Mouse (Mus musculus) liver, adult 2 months (tissue): ENCODE results near the gene Acer3. TPM values are rescaled to one million over a fixed set of nuclear protein-coding genes. Genes with fewer than 3 reads are reported as not detected.

Experiments used
- DNase-seq: peaks from one replicate; pipeline ENCODE4 v3.0.0-alpha.2; 2011; ENCODE audit warnings: low read depth, low spot score; ENCODE audit errors: extremely low read depth
- H3K27ac ChIP-seq: fragments of 200-500 bp; replicated peaks from 2 replicates; pipeline ENCODE4 v1.5.1; 2012; ENCODE audit warnings: low read depth, mild to moderate bottlenecking, control low read depth, inconsistent platforms, low read length; ENCODE audit not compliant: insufficient read depth
- H3K27me3 ChIP-seq: fragments of 200-500 bp; 2 replicates; pipeline ENCODE4 v1.6.1; 2012; ENCODE audit warnings: mild to moderate bottlenecking, moderate library complexity, low read length, inconsistent platforms; ENCODE audit not compliant: control insufficient read depth, insufficient read depth
- H3K36me3 ChIP-seq: fragments of 200-500 bp; 2 replicates; pipeline ENCODE4 v1.6.1; 2012; ENCODE audit warnings: low read length, inconsistent platforms; ENCODE audit not compliant: control insufficient read depth, insufficient read depth
- H3K4me1 ChIP-seq: fragments of 200-500 bp; 2 replicates; pipeline ENCODE4 v1.6.1; 2011; ENCODE audit warnings: low read length; ENCODE audit not compliant: control insufficient read depth, insufficient read depth
- H3K4me3 ChIP-seq: fragments of 200-500 bp; 2 replicates; pipeline ENCODE4 v1.5.1; 2011; ENCODE audit warnings: low read depth, mild to moderate bottlenecking, control low read depth, low read length, moderate library complexity; ENCODE audit not compliant: insufficient read depth
- H3K79me2 ChIP-seq: fragments of 200-500 bp; 2 replicates; pipeline ENCODE4 v1.6.1; 2012; ENCODE audit warnings: inconsistent platforms, mild to moderate bottlenecking, low read length, moderate library complexity; ENCODE audit not compliant: control insufficient read depth, insufficient read depth
- H3K9ac ChIP-seq: fragments of 200-500 bp; 2 replicates; pipeline ENCODE4 v1.6.1; 2012; ENCODE audit warnings: low read depth, mild to moderate bottlenecking, control low read depth, inconsistent platforms, low read length
- CTCF ChIP-seq: fragments of 200-500 bp; IDR thresholded peaks from 2 replicates; pipeline ENCODE4 v1.5.1; 2011; ENCODE audit warnings: low read depth, low read length, control low read depth
- POLR2A ChIP-seq: fragments of 200-500 bp; IDR thresholded peaks from 2 replicates; pipeline ENCODE4 v1.6.1; 2011; ENCODE audit warnings: low read length, control low read depth; ENCODE audit not compliant: insufficient read depth; ENCODE audit errors: extremely low read depth
- WGBS: fragments of 180-500 bp; shearing (Covaris S2); methylation state at CpG from one replicate; pipeline ENCODE4 v1.1.7; 2018; 5-methylcytosine and 5-hydroxymethylcytosine counted together
- polyA plus RNA-seq: library from polyadenylated mRNA; depleted of rRNA; stranded (reverse); fragments of >200 nt; gene quantifications from 2 replicates; pipeline ENCODE4 v1.2.3, GENCODE M21; 2012; rRNA removed
- total RNA-seq: library from RNA; depleted of rRNA; stranded (reverse); fragments of >200 nt; gene quantifications from 2 replicates; pipeline ENCODE4 v1.2.3, GENCODE M21; 2014; rRNA removed

Acer3 gene
- total RNA-seq (16.8 and 19.7 TPM in 2 replicates), polyA plus RNA-seq (7.4 and 12.2 TPM in 2 replicates)

GRCm38 (mm10) chr7:98321083-98321482 is at the start of gene Acer3:
Gene Acer3, minus strand, starts transcription at chr7:98321208.
- Histone ChIP-seq H3K36me3 (no peaks in the 10 kb centered on the region), H3K9ac (no peak within 1 kb of the TSS), H3K27me3 (no peaks in the 10 kb centered on the region), H3K27ac (no peak within 1 kb of the TSS), H3K4me3 (no peak within 1 kb of the TSS), H3K4me1 (peaks cover 10% of the 10 kb centered on the region), H3K79me2 (no peaks in the 10 kb centered on the region)
- no peak for DNase-seq
- TF ChIP-seq CTCF, result no peak
- no peak for TF ChIP-seq POLR2A
- 90% methylated on average over 2 of the region's 2 CpGs for WGBS

- no peak for DNase-seq
- TF ChIP-seq POLR2A, result no peak
- no peak for TF ChIP-seq CTCF
- Histone ChIP-seq H3K27ac (no peak overlapping the region), H3K79me2 (no peaks in the 10 kb centered on the region), H3K9ac (no peak overlapping the region), H3K4me3 (no peak overlapping the region), H3K4me1 (no peaks in the 10 kb centered on the region), H3K36me3 (no peaks in the 10 kb centered on the region), H3K27me3 (no peaks in the 10 kb centered on the region)
- 86% methylated on average over 10 of the region's 10 CpGs for WGBS
These were observed 48.9 kb upstream of the Acer3 start for GRCm38 (mm10) chr7:98369762-98370369.

GRCm38 (mm10) chr7:98361662-98362061 is 40.7 kb upstream of the Acer3 start:
- H3K9ac ChIP-seq, result peak overlapping the region; percentile 47; the same call in 1 of the 2 replicates
- peaks cover 16% of the 10 kb centered on the region for H3K4me1 ChIP-seq
- H3K27me3 ChIP-seq, result no peaks in the 10 kb centered on the region
- WGBS, result 49% methylated on average over 2 of the region's 2 CpGs
- peaks cover 4% of the 10 kb centered on the region; the same call in 1 of the 2 replicates for H3K79me2 ChIP-seq
- H3K27ac ChIP-seq, result peak overlapping the region; percentile 57
- DNase-seq, result no peak
- peaks cover 6% of the 10 kb centered on the region; the same call in 1 of the 2 replicates for H3K36me3 ChIP-seq
- no peak for TF ChIP-seq POLR2A
- no peak for TF ChIP-seq CTCF
- peak overlapping the region; percentile 95; the same call in 1 of the 2 replicates for H3K4me3 ChIP-seq

- Histone ChIP-seq H3K4me1 (peaks cover 21% of the 10 kb centered on the region), H3K9ac (peak within 1 kb of the TSS; percentile 89), H3K27me3 (no peaks in the 10 kb centered on the region), H3K4me3 (peak within 1 kb of the TSS; percentile 95), H3K79me2 (peaks cover 4% of the 10 kb centered on the region; the same call in 1 of the 2 replicates), H3K36me3 (peaks cover 6% of the 10 kb centered on the region; the same call in 1 of the 2 replicates), H3K27ac (peak within 1 kb of the TSS; percentile 95)
- TF ChIP-seq POLR2A (peak; percentile 98), CTCF (no peak)
- WGBS, result under 1% methylated on average over 52 of the region's 52 CpGs
- peak; percentile 86 for DNase-seq
These were observed 40.1 kb upstream of the Acer3 start, which contains the start of gene Tsku for GRCm38 (mm10) chr7:98361063-98361652. Gene Tsku, minus strand, starts transcription at chr7:98361328.

GRCm38 (mm10) chr7:98360621-98360990 is 39.6 kb upstream of the Acer3 start:
- WGBS, result under 1% methylated on average over 20 of the region's 20 CpGs
- Histone ChIP-seq H3K9ac (peak overlapping the region; percentile 89), H3K79me2 (peaks cover 4% of the 10 kb centered on the region; the same call in 1 of the 2 replicates), H3K27ac (peak overlapping the region; percentile 95), H3K36me3 (peaks cover 6% of the 10 kb centered on the region; the same call in 1 of the 2 replicates), H3K4me3 (peak overlapping the region; percentile 95), H3K27me3 (no peaks in the 10 kb centered on the region), H3K4me1 (peaks cover 27% of the 10 kb centered on the region)
- no peak for DNase-seq
- TF ChIP-seq CTCF, result no peak
- TF ChIP-seq POLR2A, result no peak

GRCm38 (mm10) chr7:98359951-98360620 is 39.1 kb upstream of the Acer3 start:
- DNase-seq, result peak; percentile 88
- TF ChIP-seq POLR2A, result peak; percentile 47; the same call in 1 of the 2 replicates
- peak; percentile 9; the same call in 1 of the 2 replicates for TF ChIP-seq CTCF
- peaks cover 4% of the 10 kb centered on the region; the same call in 1 of the 2 replicates for H3K79me2 ChIP-seq
- H3K9ac ChIP-seq, result peak overlapping the region; percentile 89
- peaks cover 29% of the 10 kb centered on the region for H3K4me1 ChIP-seq
- peaks cover 6% of the 10 kb centered on the region; the same call in 1 of the 2 replicates for H3K36me3 ChIP-seq
- under 1% methylated on average over 33 of the region's 33 CpGs for WGBS
- peak overlapping the region; percentile 95 for H3K27ac ChIP-seq
- H3K4me3 ChIP-seq, result peak overlapping the region; percentile 95
- no peaks in the 10 kb centered on the region for H3K27me3 ChIP-seq
